Mouse (Mus musculus) ovary, adult 18-20 months (tissue): ENCODE data around the gene Shroom3.

Experiments
- DNase-seq: peaks from one replicate; pipeline ENCODE4 v3.0.0; 2022; ENCODE audit warnings: low spot score, mixed read lengths

Gene Shroom3

DNA sequence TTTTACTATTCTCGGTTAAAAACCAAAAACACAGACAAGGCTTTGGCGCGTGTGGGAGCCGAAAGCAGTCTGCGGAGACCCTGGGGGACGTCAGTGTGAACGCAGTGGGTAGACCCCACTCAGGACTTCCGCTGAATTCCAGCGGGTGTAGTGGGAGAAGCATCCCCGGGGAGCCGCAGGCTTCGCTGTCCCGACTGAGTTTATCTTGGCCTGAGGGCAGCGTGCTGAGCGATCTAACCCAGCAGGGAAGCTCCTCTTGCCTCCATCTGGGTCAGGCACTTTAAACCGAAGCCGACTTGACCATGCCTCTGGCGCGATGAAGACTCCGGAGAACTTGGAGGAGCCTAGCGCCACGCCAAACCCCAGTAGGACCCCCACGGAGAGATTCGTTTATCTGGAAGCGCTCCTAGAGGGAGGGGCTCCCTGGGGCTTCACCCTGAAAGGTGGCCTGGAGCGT is at the start of gene Shroom3:
Gene Shroom3, plus strand, starts transcription at position 85 of the 457 bp plus-strand sequence.
- DNase-seq, result no peak

- DNase-seq, result no peak
These were observed 49.7 kb upstream of the Shroom3 start for GRCm38 (mm10) chr5:92633526-92633925.

GRCm38 (mm10) chr5:92634916-92635315 is 48.3 kb upstream of the Shroom3 start:
- DNase-seq, result no peak

DNA sequence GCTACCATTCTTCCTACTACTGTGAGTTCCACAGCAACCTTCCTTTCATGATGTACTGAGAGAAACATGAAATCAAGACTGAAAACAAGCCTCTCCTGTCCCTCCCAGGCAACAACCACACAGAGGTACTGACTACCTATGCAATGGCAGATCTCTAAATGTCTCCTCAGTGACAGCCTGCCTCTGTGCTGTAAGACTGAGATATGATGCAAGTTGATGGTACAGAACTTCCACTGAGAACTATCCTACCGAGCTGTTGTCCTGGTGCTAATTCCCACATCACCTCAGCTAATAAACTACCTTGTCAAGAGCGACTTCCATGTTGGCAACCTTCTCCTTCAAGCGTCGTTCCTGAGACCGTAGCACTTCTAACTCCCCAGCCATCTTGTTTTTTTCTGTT is 47.3 kb upstream of the Shroom3 start:
- no peak for DNase-seq

DNA sequence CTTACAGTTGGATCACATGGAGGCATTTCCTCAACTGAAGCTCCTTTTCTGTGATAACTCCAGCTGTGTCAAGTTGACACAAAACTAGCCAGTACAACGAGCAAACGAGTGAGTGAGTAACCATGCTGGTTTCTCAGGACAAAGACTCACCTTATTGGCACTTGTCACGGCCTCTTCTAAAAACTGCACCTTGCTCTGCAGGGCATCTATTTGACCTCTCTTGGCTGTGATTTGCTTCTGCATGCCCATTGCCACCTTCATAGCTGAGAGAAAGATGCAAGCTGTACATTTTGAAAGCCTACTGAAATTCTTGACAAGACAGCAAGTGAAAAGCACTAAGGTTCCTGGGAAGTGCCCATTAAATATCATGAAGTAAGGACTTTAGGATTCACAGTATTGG is 42.4 kb upstream of the Shroom3 start:
- DNase-seq, result no peak

DNA sequence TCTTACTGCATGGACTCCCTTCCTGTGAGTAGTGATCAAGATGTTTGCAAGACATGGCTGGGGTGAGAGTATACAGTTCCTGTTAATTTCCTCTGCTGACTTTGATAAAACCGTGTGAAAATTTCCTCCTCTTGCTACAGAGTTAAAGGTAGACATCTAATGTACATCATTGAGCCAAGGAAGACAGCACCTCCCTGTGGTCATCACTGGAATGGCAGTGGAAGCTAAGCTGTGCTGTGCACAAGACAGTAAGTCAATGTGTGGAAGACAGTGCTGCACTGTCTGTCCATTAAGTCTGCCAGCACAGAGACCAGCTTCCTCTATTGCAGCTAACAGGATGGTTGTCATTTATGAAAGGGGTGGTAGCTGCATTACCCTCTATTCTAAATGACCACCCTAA is 27.0 kb upstream of the Shroom3 start:
- peak; percentile 10 for DNase-seq

GRCm38 (mm10) chr5:92664321-92664720 is 18.9 kb upstream of the Shroom3 start:
- DNase-seq, result no peak

- no peak for DNase-seq
These were observed 16.4 kb upstream of the Shroom3 start for GRCm38 (mm10) chr5:92666860-92667259.

DNA sequence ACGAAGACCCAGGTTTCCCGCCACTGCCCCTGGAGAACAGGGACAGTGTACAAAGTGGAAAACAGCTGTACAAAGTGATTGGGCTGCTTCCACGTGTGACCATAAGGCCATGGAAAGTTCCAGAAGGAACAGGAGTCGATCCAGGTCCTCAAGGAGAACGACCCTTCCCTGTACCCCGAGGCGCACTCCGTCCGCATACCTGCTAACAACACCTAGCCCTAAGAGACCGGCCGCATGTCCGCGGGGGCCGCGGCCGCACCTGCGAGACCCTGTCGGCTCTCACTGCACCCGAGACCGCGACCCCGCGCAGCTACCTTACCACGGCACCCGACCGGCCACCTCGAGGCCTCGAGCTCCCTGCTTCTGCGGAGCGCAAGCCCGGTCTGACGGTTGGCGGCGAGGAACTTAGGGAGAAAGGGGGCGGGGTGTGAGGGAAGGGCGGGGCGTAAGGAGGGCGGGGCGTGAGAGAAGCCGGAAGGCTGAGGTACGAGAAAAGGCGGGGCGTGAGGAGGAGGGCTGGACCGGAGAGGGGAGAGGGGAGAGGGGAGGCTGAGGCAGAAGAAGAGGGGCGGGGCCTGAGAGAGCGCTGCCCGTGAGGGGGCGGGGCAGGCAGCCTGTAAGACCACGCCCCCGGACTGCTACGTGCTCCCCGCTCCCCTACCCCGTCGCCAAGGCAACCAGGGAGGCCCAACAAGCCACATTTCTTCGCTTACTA is 8.2 kb upstream of the Shroom3 start, which contains the start of gene Ccdc158:
Gene Ccdc158, minus strand, starts transcription at position 413 of the 715 bp plus-strand sequence.
- DNase-seq, result peak; percentile 80

DNA sequence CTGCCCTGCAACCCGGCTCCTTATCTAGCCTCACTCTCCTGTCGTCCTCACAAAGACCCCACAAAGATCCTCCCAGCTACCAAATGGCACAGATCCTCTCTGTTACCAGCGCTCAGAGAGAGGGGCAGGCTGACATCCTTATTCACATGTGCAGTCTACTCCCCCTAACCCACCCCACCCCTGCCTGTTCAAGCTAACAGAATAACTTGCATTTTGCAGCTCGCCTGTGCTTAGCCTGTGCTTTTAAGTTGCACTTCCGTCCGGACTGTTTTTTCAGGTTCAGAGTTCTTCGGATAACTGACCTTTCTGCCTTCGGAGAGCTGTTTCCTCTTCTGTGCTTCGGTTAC is 7.7 kb upstream of the Shroom3 start:
- DNase-seq, result no peak

GRCm38 (mm10) chr5:92679441-92679840 is 3.8 kb upstream of the Shroom3 start:
- DNase-seq, result no peak

DNA sequence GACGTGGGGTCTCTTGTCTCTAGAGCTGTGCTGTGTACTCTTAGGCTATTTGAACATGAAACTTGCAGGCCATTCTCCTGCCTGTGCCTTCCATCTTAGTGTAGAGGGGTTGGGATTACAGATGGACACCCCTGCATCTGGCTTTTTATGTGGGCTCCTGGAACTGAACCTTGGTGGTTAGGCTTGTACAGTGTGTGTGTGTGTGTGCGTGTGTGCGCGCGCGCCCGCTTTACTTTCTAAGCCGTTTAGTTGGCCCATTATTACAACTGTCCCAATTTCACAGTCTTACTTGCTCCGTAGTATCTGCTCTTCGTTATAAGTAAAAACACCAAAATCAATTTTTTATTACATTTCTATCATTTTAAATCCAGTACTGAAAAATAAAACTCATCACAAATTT is 1.4 kb upstream of the Shroom3 start:
- no peak for DNase-seq

DNA sequence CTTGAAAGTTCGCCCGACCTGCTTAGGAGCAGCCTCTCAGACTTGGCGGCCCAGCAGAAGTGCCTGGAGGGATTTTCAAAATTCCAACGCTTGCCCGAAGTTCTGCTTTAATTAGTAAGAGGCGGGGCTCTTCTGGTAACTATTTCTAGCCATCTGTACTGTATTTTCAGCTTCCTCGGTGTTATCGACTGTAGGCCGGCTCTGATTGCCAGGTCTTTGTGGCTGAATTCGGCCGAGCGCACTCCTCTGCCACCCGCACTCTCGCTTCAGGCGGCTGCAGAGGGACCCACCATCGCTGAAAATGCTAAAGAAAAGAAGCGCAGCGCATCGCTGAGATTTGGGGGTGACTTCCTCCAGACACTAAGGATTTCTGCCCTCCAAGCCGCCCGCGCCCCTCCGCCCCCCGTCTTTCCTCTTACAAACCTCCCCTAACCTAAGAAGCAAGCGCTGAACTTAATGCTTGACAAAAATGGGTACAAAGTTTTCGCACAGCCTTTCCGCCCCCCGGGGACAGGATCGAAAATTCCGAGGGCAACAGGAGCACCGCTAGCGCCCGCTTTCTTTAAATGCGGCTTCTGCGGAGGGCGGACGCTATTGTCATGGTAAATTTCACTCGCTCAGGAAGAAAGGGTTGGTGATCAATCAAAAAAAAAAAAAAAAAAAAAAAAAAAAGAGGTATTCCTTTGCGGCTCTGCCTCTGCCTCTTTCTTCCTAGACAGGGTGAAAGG is 450 bp upstream of the Shroom3 start:
- DNase-seq, result no peak

DNA sequence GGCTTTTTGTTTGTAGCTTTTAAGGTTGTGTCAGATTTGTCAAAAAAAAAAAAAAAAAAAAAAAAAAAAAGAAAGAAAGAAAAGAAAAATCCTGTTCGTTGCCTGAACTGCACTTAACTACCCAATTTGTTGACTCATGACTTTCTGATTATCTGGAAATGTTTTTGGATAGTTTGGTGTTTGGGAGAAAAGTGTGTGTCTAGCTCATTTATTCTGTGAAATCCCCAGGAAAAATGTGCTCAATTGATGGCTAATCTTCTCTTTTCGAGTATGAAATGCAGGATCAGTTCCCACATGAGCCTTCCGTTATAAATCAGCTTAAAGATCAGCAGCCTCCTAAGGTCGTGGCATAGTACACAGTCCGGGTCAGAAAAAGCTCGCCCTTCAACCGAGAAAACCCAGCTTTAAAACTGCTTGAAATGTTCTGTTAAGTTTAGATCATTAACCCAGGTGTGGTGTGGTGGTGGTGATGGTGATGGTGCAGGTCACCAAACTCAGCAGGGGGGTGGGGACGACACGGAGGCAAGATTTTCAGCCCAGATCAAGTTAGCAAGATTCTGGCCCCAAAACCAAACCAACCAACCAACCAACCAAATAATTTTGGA is 738 bp downstream of the Shroom3 start:
- no peak for DNase-seq

GRCm38 (mm10) chr5:92684715-92685460 is 1.7 kb downstream of the Shroom3 start:
- DNase-seq, result no peak

GRCm38 (mm10) chr5:92688124-92688523 is 4.9 kb downstream of the Shroom3 start:
- DNase-seq, result no peak

GRCm38 (mm10) chr5:92688569-92688968 is 5.3 kb downstream of the Shroom3 start:
- DNase-seq, result no peak

DNA sequence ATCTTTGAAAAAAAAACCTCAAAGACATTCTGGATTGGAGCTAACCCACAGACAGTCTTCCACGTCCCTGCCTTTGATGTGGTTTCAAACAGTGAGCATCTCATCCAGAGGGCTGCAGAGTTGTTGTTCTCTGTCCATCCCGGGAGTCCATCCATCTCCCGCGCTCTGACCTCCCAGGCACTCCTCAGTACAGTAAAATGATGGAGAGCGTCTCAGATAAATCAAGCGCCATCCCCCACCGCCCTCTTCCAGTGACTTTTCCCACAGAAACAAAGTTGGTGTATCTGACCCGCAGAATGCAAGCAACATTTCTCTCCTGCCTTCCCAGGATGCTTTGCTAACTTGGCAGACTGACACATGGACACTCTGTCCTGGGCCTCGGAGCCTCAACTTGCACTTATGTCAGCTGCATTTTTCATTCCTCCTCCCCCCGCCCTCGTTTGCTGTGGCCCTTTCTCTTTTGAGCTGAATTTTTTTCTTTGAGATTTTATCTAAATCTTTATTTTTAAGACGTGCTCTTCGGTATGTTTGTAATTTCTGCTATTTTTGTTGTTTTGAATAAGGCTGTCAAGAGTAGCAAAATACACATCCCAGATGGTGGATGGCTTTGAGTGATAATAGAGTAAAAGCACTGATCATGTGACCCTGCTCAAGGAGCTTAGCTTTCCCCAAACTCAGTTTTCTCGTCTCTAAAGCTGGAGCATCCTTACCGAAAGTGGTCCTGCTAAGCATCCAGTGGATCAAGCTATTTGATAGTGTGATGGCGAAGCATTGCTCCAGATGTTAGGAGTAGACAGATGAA is 9.2 kb downstream of the Shroom3 start:
- DNase-seq, result no peak

- DNase-seq, result no peak
These were observed 10.5 kb downstream of the Shroom3 start for GRCm38 (mm10) chr5:92693744-92694143.

DNA sequence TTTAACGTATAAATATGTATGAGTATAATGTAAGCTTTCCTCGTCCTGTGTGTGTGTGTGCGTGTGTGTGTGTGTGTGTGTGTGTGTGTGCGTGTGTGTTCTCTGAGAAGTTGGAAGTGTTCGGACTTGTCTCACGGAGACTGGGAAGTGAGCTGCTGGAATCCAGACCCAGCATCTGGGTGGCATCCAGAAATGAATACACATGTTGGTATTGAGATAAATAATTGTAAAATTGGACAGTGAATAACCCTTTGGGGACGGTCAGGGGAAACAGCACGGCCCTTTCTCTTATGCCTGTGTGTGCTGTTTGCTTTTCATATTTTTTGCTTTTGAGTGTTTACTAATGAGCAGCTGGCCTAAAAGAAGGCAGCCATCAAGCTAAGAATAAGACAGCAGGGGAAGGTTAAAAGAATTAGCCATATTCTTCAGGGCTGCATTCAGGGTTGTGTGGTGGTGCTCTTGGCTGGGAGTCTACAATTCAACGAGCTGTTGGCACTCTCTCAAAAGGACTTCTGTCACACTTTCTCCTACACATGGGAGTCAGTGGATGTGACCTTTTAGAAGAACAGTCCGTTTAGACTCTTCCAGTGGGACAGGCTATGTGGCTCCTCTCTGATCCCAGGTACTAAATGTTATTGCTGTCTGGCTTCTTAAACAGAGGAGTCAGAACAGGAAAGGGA is 11.2 kb downstream of the Shroom3 start:
- no peak for DNase-seq
